Mouse (Mus musculus) stomach, postnatal 0 days (tissue): ENCODE data around the gene Gm10490. TPM values are rescaled to one million over a fixed set of nuclear protein-coding genes. Genes with fewer than 3 reads are reported as not detected.

Experiments
- ATAC-seq: fragments of 200-750 bp; cut with Nextera tagmentation; 2 replicates; pipeline ENCODE4 v1.8.0; 2017; ENCODE audit not compliant: low FRiP score, low TSS enrichment
- DNase-seq: peaks from one replicate; pipeline ENCODE4 v3.0.0-alpha.2; 2016; ENCODE audit warnings: low spot score
- H3K27ac ChIP-seq: fragments of 300-500 bp; sonication (generic); replicated peaks from 2 replicates; pipeline ENCODE4 v1.5.1; 2014; ENCODE audit warnings: mild to moderate bottlenecking, control low read depth
- H3K27me3 ChIP-seq: fragments of 300-500 bp; sonication (generic); 2 replicates; pipeline ENCODE4 v1.6.1; 2014; ENCODE audit warnings: low read length; ENCODE audit not compliant: control insufficient read depth, insufficient read depth
- H3K36me3 ChIP-seq: fragments of 300-500 bp; sonication (generic); 2 replicates; pipeline ENCODE4 v1.6.1; 2014; ENCODE audit warnings: low read length, mixed read lengths; ENCODE audit not compliant: control insufficient read depth, insufficient read depth
- H3K4me1 ChIP-seq: fragments of 300-500 bp; sonication (generic); replicated peaks from 2 replicates; pipeline ENCODE4 v1.6.1; 2014; ENCODE audit warnings: antibody characterized with exemption; ENCODE audit not compliant: control insufficient read depth, insufficient read depth
- H3K4me2 ChIP-seq: fragments of 300-500 bp; sonication (generic); replicated peaks from 2 replicates; pipeline ENCODE4 v1.6.1; 2014; ENCODE audit warnings: low read depth, mild to moderate bottlenecking, control low read depth, moderate library complexity
- H3K4me3 ChIP-seq: fragments of 300-500 bp; sonication (generic); 2 replicates; pipeline ENCODE4 v1.5.1; 2014; ENCODE audit warnings: low read depth, low read length, control low read depth
- H3K9ac ChIP-seq: fragments of 300-500 bp; sonication (generic); 2 replicates; pipeline ENCODE4 v1.6.1; 2014; ENCODE audit warnings: mild to moderate bottlenecking, low read length, control low read depth, mixed read lengths
- H3K9me3 ChIP-seq: fragments of 300-500 bp; sonication (generic); 2 replicates; pipeline ENCODE4 v1.6.1; 2016; ENCODE audit warnings: low read length; ENCODE audit not compliant: control insufficient read depth
- CTCF ChIP-seq: IDR thresholded peaks from 2 replicates; pipeline ENCODE4 v1.5.1; 2016; ENCODE audit warnings: antibody characterized with exemption, low read depth, mild to moderate bottlenecking, moderate library complexity
- EP300 ChIP-seq: optimal IDR thresholded peaks from 2 replicates; pipeline ENCODE3; 2016; ENCODE audit warnings: antibody characterized with exemption
- WGBS: fragments of 180-500 bp; shearing (Covaris S2); extraction: QIAGEN DNeasy Blood & Tissue Kit; methylation state at CpG from one replicate; pipeline ENCODE4 v1.1.7; 2014; 5-methylcytosine and 5-hydroxymethylcytosine counted together
- polyA plus RNA-seq: library from polyadenylated mRNA; unstranded; fragments of >200 nt; fragmentation: Nextera tagmentation; extraction: Ambion mirVana; gene quantifications from 2 replicates; pipeline ENCODE4 v1.2.1, GENCODE M21; 2015

The Gm10490 gene
- polyA plus RNA-seq, 1 experiment from 2014 or later = not detected

DNA sequence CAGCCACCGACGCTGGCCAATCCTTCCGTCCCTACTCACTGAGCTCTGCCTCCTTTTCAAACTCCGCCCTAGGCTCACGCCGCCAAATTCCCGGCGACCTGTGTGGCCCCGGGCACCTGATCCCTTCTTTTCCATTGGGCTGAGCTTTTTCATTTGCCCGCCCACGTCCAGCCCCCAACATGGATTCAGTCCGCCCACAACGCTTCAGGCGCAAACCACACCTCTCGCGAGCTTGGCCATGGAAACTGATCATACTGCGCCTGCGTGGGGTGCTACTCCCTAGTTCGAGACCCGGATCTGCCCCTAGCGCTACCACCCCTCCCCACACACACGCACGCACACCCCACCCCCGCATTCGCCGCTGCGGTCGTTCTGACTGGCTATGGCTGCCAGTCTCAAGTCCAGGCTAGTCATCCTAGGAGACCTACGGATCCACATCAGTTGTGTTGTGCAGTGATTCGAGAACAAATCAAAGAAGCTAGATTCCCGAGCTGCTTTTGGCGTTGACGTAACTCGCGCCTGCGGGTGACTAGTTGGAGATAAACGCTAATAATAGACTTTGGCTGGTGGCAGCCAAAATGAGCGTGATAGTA is 38.7 kb downstream of the Gm10490 start:
- Histone ChIP-seq H3K27me3 (no peaks in the 10 kb centered on the region), H3K4me3 (peak overlapping the region; percentile 44), H3K9me3 (no peaks in the 10 kb centered on the region), H3K36me3 (no peaks in the 10 kb centered on the region), H3K4me1 (no peaks in the 10 kb centered on the region), H3K27ac (0 out of 2 replicates have a peak overlapping the region, but pooled peaks have one; percentile 18), H3K9ac (peak overlapping the region; percentile 51), H3K4me2 (peak overlapping the region; percentile 47)
- ATAC-seq (peak; percentile 99), DNase-seq (peak; percentile 93)
- no peak for TF ChIP-seq CTCF
- TF ChIP-seq EP300 = no peak
- 15% methylated on average over 38 of the region's 38 CpGs for WGBS

DNA sequence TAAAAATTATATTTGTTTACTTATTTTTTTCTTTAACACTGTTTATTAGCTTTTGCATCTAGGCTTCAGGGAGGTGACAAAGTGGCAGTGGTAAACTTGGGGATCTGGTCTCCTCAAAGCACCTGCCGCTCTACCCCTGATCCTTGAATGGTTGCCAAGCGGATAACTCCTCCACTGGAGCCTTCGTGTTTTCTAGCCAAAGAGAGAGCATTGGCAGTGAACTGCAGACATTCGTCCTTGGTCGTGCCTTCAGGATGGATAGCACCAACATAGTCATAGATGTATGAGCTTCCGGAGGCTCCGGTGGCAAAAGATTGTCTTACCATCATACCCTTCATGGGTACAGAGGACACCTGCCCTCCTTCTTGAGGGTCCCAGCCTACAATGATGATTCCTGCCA is 40.7 kb downstream of the Gm10490 start:
- Histone ChIP-seq H3K9ac (no peak overlapping the region), H3K27ac (no peak overlapping the region), H3K36me3 (no peaks in the 10 kb centered on the region), H3K4me1 (no peaks in the 10 kb centered on the region), H3K27me3 (no peaks in the 10 kb centered on the region), H3K9me3 (no peaks in the 10 kb centered on the region), H3K4me3 (no peak overlapping the region), H3K4me2 (no peak overlapping the region)
- ATAC-seq (no peak), DNase-seq (no peak)
- WGBS = 84% methylated on average over 7 of the region's 7 CpGs
- TF ChIP-seq EP300 (no peak), CTCF (no peak)

DNA sequence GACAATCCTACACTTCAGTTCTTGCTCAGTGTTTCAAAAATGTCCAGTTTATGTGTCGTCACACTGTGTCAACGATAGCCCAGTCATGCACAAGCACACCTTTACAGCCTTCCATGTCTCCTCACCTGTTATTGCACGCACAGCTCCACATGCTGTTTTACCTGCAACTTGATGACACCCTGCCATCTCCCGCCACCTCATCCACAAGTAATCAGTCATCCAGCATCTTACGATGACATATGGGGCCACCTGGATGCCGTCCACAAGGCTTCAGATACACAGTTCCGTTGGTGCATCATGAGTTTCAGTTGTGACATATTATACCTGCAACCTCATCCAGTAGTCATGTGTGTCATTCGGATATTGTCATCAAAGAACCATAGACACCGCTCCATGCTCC is 49.5 kb downstream of the Gm10490 start:
- Histone ChIP-seq H3K4me3 (no peak overlapping the region), H3K4me2 (no peak overlapping the region), H3K27ac (no peak overlapping the region), H3K36me3 (no peaks in the 10 kb centered on the region), H3K27me3 (no peaks in the 10 kb centered on the region), H3K9ac (no peak overlapping the region), H3K9me3 (no peaks in the 10 kb centered on the region), H3K4me1 (no peaks in the 10 kb centered on the region)
- TF ChIP-seq CTCF (no peak), EP300 (no peak)
- WGBS = 88% methylated on average over 9 of the region's 9 CpGs
- no peak for DNase-seq
- ATAC-seq = no peak

Other genes starting within 250 kb of the Gm10490 start
- 262 and 271 TPM in 2 replicates for gene Plp2, start 238.2 kb upstream of the Gm10490 start, polyA plus RNA-seq
- 0.95 and 1.3 TPM in 2 replicates for gene Magix, start 228.3 kb upstream of the Gm10490 start, polyA plus RNA-seq
- 18.0 and 18.5 TPM in 2 replicates for gene Gpkow, start 212.4 kb upstream of the Gm10490 start, polyA plus RNA-seq
- 30.3 and 33.6 TPM in 2 replicates for gene Wdr45, start 195.2 kb upstream of the Gm10490 start, polyA plus RNA-seq
- not detected in 2 replicates for gene Gm45208, start 187.3 kb upstream of the Gm10490 start, polyA plus RNA-seq
- gene Praf2, start 181.1 kb upstream of the Gm10490 start, polyA plus RNA-seq = 23.8 and 26.0 TPM in 2 replicates
- gene Ccdc120, start 158.6 kb upstream of the Gm10490 start, polyA plus RNA-seq = 21.5 and 23.0 TPM in 2 replicates
- gene Tfe3, start 147.0 kb upstream of the Gm10490 start, polyA plus RNA-seq = 17.3 and 18.2 TPM in 2 replicates
- 20.0 and 20.9 TPM in 2 replicates for gene Gripap1, start 119.8 kb upstream of the Gm10490 start, polyA plus RNA-seq
- 0.42 and 0.92 TPM in 2 replicates for gene Kcnd1, start 87.3 kb upstream of the Gm10490 start, polyA plus RNA-seq
- 21.2 and 22.0 TPM in 2 replicates for gene Otud5, start 68.2 kb upstream of the Gm10490 start, polyA plus RNA-seq
- gene Pim2, start 31.3 kb upstream of the Gm10490 start, polyA plus RNA-seq = 4.8 and 5.0 TPM in 2 replicates
- 28.7 and 32.5 TPM in 2 replicates for gene Slc35a2, start 25.5 kb upstream of the Gm10490 start, polyA plus RNA-seq
- 60.6 and 62.2 TPM in 2 replicates for gene Pqbp1, start 10.3 kb upstream of the Gm10490 start, polyA plus RNA-seq
- gene Timm17b, start 10.2 kb upstream of the Gm10490 start, polyA plus RNA-seq = 85.6 and 90.5 TPM in 2 replicates
- not detected in 2 replicates for gene Gm10491, start 1.7 kb upstream of the Gm10490 start, polyA plus RNA-seq
- 12.0 and 12.2 TPM in 2 replicates for gene Pcsk1n, start 10.3 kb downstream of the Gm10490 start, polyA plus RNA-seq
- gene Eras, start 19.1 kb downstream of the Gm10490 start, polyA plus RNA-seq = not detected in 2 replicates
- 6.2 and 6.7 TPM in 2 replicates for gene Hdac6, start 38.3 kb downstream of the Gm10490 start, polyA plus RNA-seq
- 0.07 and 0.28 TPM in 2 replicates for gene Gata1, start 68.5 kb downstream of the Gm10490 start, polyA plus RNA-seq
- 6.0 and 7.5 TPM in 2 replicates for gene Glod5, start 109.0 kb downstream of the Gm10490 start, polyA plus RNA-seq
- 10.8 and 12.3 TPM in 2 replicates for gene Suv39h1, start 165.2 kb downstream of the Gm10490 start, polyA plus RNA-seq
- gene Was, start 181.0 kb downstream of the Gm10490 start, polyA plus RNA-seq = 0.39 and 0.42 TPM in 2 replicates
- gene Wdr13, start 223.3 kb downstream of the Gm10490 start, polyA plus RNA-seq = 15.6 and 16.7 TPM in 2 replicates
- gene Rbm3, start 236.3 kb downstream of the Gm10490 start, polyA plus RNA-seq = 599 and 659 TPM in 2 replicates